Mouse (Mus musculus): ENCODE data around the gene Prtg.

DNA sequence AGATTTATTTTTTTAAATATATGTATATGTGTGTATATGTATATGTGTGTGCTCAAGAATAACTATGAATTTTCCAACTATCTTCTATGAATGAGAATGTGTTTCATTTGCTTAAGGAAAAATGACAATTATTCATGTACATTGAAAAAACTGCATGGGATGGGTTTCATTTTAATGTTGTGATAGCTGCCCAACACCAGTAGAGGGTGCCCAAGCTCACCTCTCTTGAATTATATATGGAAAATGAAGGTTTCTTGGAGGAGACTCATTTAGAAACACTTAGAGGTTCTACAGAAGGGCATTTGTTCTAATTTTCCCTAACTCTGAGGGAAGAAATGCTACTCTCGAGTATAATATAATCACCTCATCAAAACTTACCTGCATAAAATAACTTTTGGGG lies 83.1 kb downstream of the Prtg start:
- no peak for TF ChIP-seq TAL1 (IDR thresholded peaks at IDR 0.05; ENCODE audit: low read length)
- TF ChIP-seq GATA1 (IDR thresholded peaks at IDR 0.05; ENCODE audit: low read length) = no peak
